Mouse (Mus musculus) v-Abl transformed pro-B cells (cell line): ENCODE results near the gene Cox11.

Source experiments
- in situ Hi-C, 2 experiments: fragments of 400-800 bp; cut with MboI; formaldehyde crosslinking; loops; one replicate each; pipeline ENCODE4 v1.15.1; 2025; ENCODE audit not compliant: unreplicated experiment in 2 of 2

Gene Cox11

GRCm38 (mm10) chr11:90663052-90663451 lies 25.1 kb downstream of the Cox11 start:
- in situ Hi-C loops: no loop called here

GRCm38 (mm10) chr11:90663618-90664297 lies 25.8 kb downstream of the Cox11 start:
- in situ Hi-C loops: no loop called here

- in situ Hi-C loops: no loop called here
These were observed 26.5 kb downstream of the Cox11 start for GRCm38 (mm10) chr11:90664345-90664986.

GRCm38 (mm10) chr11:90665161-90665560 lies 27.2 kb downstream of the Cox11 start:
- in situ Hi-C loops: no loop called here

GRCm38 (mm10) chr11:90666144-90666757 lies 28.3 kb downstream of the Cox11 start:
- in situ Hi-C loops: no loop called here

- in situ Hi-C loops: no loop called here
These were observed 28.9 kb downstream of the Cox11 start for GRCm38 (mm10) chr11:90666916-90667315.

- in situ Hi-C loops: no loop called here
These were observed 29.4 kb downstream of the Cox11 start for GRCm38 (mm10) chr11:90667325-90667724.

GRCm38 (mm10) chr11:90675479-90676110 lies 37.6 kb downstream of the Cox11 start:
- in situ Hi-C loops: no loop called here

- in situ Hi-C loops: no loop called here
These were observed 39.1 kb downstream of the Cox11 start for GRCm38 (mm10) chr11:90677027-90677426.

GRCm38 (mm10) chr11:90677771-90678288 lies 39.9 kb downstream of the Cox11 start:
- in situ Hi-C loops: no loop called here

- in situ Hi-C loops: no loop called here
These were observed 40.6 kb downstream of the Cox11 start for GRCm38 (mm10) chr11:90678582-90678981.

- in situ Hi-C loops: no loop called here
These were observed 43.2 kb downstream of the Cox11 start for GRCm38 (mm10) chr11:90681171-90681570.

GRCm38 (mm10) chr11:90684765-90685164 lies 46.8 kb downstream of the Cox11 start:
- in situ Hi-C loops: no loop called here

GRCm38 (mm10) chr11:90685196-90685595 lies 47.2 kb downstream of the Cox11 start:
- in situ Hi-C loops: no loop called here

- in situ Hi-C loops: no loop called here
These were observed 48.5 kb downstream of the Cox11 start for GRCm38 (mm10) chr11:90686287-90687025.

- in situ Hi-C loops: no loop called here
These were observed 49.1 kb downstream of the Cox11 start for GRCm38 (mm10) chr11:90687040-90687439.

- in situ Hi-C loops: no loop called here
These were observed 49.8 kb downstream of the Cox11 start, which contains the start of gene Tom1l1 for GRCm38 (mm10) chr11:90687460-90688416. Tom1l1 (minus strand) TSS chr11:90688366.

GRCm38 (mm10) chr11:90690361-90690760 lies 52.4 kb downstream of the Cox11 start:
- in situ Hi-C loops: no loop called here

- in situ Hi-C loops: no loop called here
These were observed 56.2 kb downstream of the Cox11 start for GRCm38 (mm10) chr11:90694206-90694605.
